Mouse (Mus musculus): ENCODE measurements around the gene Fgd4. TPM values are rescaled to one million over a fixed set of nuclear protein-coding genes. Genes with fewer than 3 reads are reported as not detected.
"Not testable (repeated sequence)": the region's sequence is repeated elsewhere in the genome, so short reads cannot be mapped to it uniquely, and the experiment has no call there.

Fgd4 gene
- total and polyA plus RNA-seq, 2 experiments from 2014 or later, result 13.4 to 27.6 TPM

DNA sequence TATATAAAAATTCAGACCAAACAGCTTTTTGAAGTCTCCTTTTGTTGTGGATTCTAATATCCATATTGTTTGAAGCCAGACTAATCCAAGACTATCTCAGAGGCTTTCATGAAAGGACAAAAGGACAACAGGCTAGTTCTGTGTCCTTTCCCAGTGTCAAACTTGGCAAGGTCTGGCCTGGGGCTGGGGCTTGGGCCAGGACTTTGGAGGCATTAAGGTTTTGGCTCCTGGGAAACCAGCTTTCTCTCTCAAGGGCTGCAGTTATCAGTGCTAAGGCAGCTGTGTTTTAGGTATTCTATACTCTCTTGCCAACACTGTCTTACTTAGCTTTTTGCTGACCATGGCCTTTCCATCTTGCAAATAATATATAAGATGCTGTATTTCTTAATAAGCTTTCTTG lies 101.6 kb downstream of the Fgd4 start:
- no peak overlapping the region for H3K4me2 ChIP-seq (ENCODE audit: low read depth, low read length)
- no peak overlapping the region for H3K9ac ChIP-seq (replicated peaks; ENCODE audit: low read length)
- no peak overlapping the region for H3K4me3 ChIP-seq (ENCODE audit: low read length)
- H3K4me1 ChIP-seq (ENCODE audit: insufficient read depth, low read length), result no peaks in the 10 kb centered on the region
- DNase-seq (ENCODE audit: low spot score), result peak; percentile 63
- no peaks in the 10 kb centered on the region for H3K27me3 ChIP-seq (ENCODE audit: insufficient read depth, low read length)
- peak; percentile 69 for ATAC-seq
- H3K9me3 ChIP-seq (ENCODE audit: low read length), result no peaks in the 10 kb centered on the region
- no peak overlapping the region for H3K27ac ChIP-seq
- no peak for TF ChIP-seq CTCF (IDR thresholded peaks at IDR 0.05; ENCODE audit: low read depth)
- H3K36me3 ChIP-seq (ENCODE audit: insufficient read depth, low read length), result no peaks in the 10 kb centered on the region; the same call in 1 of the 2 replicates

GRCm38 (mm10) chr16:16485523-16486043 lies 114.8 kb downstream of the Fgd4 start:
- no peak overlapping the region for H3K9ac ChIP-seq (replicated peaks; ENCODE audit: low read length)
- ATAC-seq (no peak), DNase-seq (ENCODE audit: low spot score) (no peak)
- no peaks in the 10 kb centered on the region for H3K9me3 ChIP-seq (ENCODE audit: low read length)
- 97% methylated on average over 1 of the region's 1 CpGs for WGBS
- no peaks in the 10 kb centered on the region for H3K4me1 ChIP-seq (ENCODE audit: insufficient read depth, low read length)
- H3K27ac ChIP-seq, result no peak overlapping the region
- no peak for TF ChIP-seq CTCF (IDR thresholded peaks at IDR 0.05; ENCODE audit: low read depth)
- no peak overlapping the region for H3K4me3 ChIP-seq (ENCODE audit: low read length)
- H3K4me2 ChIP-seq (ENCODE audit: low read depth, low read length), result no peak overlapping the region
- no peaks in the 10 kb centered on the region for H3K27me3 ChIP-seq (ENCODE audit: insufficient read depth, low read length)
- peaks cover 9% of the 10 kb centered on the region; the same call in 1 of the 2 replicates for H3K36me3 ChIP-seq (ENCODE audit: insufficient read depth, low read length)

- no peak overlapping the region for H3K27ac ChIP-seq
- TF ChIP-seq CTCF (IDR thresholded peaks at IDR 0.05; ENCODE audit: low read depth), result no peak
- H3K9ac ChIP-seq (replicated peaks; ENCODE audit: low read length), result no peak overlapping the region
- no peak overlapping the region for H3K4me3 ChIP-seq (ENCODE audit: low read length)
- WGBS, result 80% methylated on average over 4 of the region's 4 CpGs
- no peaks in the 10 kb centered on the region for H3K9me3 ChIP-seq (ENCODE audit: low read length)
- no peak for DNase-seq (ENCODE audit: low spot score)
- H3K4me1 ChIP-seq (ENCODE audit: insufficient read depth, low read length), result no peaks in the 10 kb centered on the region
- H3K4me2 ChIP-seq (ENCODE audit: low read depth, low read length), result no peak overlapping the region
- H3K27me3 ChIP-seq (ENCODE audit: insufficient read depth, low read length), result no peaks in the 10 kb centered on the region
- ATAC-seq, result no peak
- peaks cover 9% of the 10 kb centered on the region; the same call in 1 of the 2 replicates for H3K36me3 ChIP-seq (ENCODE audit: insufficient read depth, low read length)
These were observed 115.7 kb downstream of the Fgd4 start for GRCm38 (mm10) chr16:16484601-16485000.

GRCm38 (mm10) chr16:16473451-16473850 lies 126.9 kb downstream of the Fgd4 start:
- not testable (repeated sequence) for H3K9ac ChIP-seq (replicated peaks; ENCODE audit: low read length); H3K27me3 ChIP-seq (ENCODE audit: insufficient read depth, low read length); H3K4me1 ChIP-seq (ENCODE audit: insufficient read depth, low read length); ATAC-seq; H3K9me3 ChIP-seq (ENCODE audit: low read length); H3K4me2 ChIP-seq (ENCODE audit: low read depth, low read length); H3K27ac ChIP-seq; DNase-seq (ENCODE audit: low spot score); H3K4me3 ChIP-seq (ENCODE audit: low read length)
- WGBS, result 94% methylated on average over 10 of the region's 10 CpGs
- peaks cover 18% of the 10 kb centered on the region; the same call in 1 of the 2 replicates for H3K36me3 ChIP-seq (ENCODE audit: insufficient read depth, low read length)

- no peak for ATAC-seq
- 79% methylated on average over 1 of the region's 1 CpGs for WGBS
- no peaks in the 10 kb centered on the region for H3K27me3 ChIP-seq (ENCODE audit: insufficient read depth, low read length)
- H3K4me3 ChIP-seq (ENCODE audit: low read length), result no peak overlapping the region
- H3K4me1 ChIP-seq (ENCODE audit: insufficient read depth, low read length), result no peaks in the 10 kb centered on the region
- no peak overlapping the region for H3K27ac ChIP-seq
- no peak overlapping the region for H3K4me2 ChIP-seq (ENCODE audit: low read depth, low read length)
- no peak for DNase-seq (ENCODE audit: low spot score)
- no peak overlapping the region for H3K9ac ChIP-seq (replicated peaks; ENCODE audit: low read length)
- H3K36me3 ChIP-seq (ENCODE audit: insufficient read depth, low read length), result peaks cover 11% of the 10 kb centered on the region; the same call in 1 of the 2 replicates
- no peaks in the 10 kb centered on the region for H3K9me3 ChIP-seq (ENCODE audit: low read length)
- no peak for TF ChIP-seq CTCF (IDR thresholded peaks at IDR 0.05; ENCODE audit: low read depth)
These were observed 150.3 kb downstream of the Fgd4 start for GRCm38 (mm10) chr16:16450021-16450420.

DNA sequence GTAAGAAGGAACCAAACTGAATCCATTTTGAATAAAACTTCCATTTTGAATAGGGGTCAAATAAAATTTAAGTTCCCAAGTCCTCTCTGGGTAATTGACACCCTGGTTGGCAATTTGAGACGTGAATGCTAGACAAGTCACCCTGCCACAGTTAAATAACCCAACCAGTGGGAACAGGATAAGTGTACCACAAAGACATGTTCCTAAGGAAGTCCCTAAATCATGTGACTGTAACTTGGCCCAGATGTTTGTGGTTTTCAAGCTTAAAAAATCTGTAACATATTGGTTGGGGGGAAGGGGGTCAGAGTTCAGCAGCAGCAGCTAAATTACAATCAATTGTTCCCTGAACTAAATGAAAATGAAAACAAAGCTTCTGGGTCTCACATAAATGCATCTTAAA lies 161.9 kb downstream of the Fgd4 start:
- ATAC-seq (no peak), DNase-seq (ENCODE audit: low spot score) (no peak)
- Histone ChIP-seq H3K27me3 (ENCODE audit: insufficient read depth, low read length) (no peaks in the 10 kb centered on the region), H3K9ac (replicated peaks; ENCODE audit: low read length) (no peak overlapping the region), H3K4me2 (ENCODE audit: low read depth, low read length) (no peak overlapping the region), H3K36me3 (ENCODE audit: insufficient read depth, low read length) (peaks cover 13% of the 10 kb centered on the region), H3K9me3 (ENCODE audit: low read length) (no peaks in the 10 kb centered on the region), H3K4me3 (ENCODE audit: low read length) (no peak overlapping the region), H3K27ac (no peak overlapping the region), H3K4me1 (ENCODE audit: insufficient read depth, low read length) (no peaks in the 10 kb centered on the region)
- no peak for TF ChIP-seq CTCF (IDR thresholded peaks at IDR 0.05; ENCODE audit: low read depth)
- WGBS, result 68% methylated on average over 1 of the region's 1 CpGs

- no peak overlapping the region for H3K27ac ChIP-seq
- peaks cover 17% of the 10 kb centered on the region for H3K36me3 ChIP-seq (ENCODE audit: insufficient read depth, low read length)
These were observed 177.9 kb downstream of the Fgd4 start for GRCm38 (mm10) chr16:16422456-16422855.

DNA sequence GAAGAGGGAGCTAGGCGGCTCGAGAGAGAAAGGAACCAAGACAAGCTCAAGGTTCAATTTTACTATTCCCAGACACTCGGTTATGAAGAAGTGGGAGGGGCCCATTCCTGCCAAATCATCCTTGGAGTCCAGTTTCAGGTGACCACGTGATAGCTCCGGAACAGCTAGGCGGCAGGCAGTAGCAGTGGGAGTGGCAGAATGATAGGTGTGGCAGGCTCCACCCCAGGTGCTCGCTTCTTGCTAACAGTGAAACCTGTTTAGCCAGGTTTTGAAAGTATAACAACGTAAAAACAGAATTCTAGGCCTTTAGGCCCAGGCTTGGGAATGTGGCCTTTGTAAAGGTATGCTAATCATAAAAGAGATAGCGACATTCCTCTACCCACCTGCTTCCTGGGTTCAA lies 233.1 kb downstream of the Fgd4 start:
- not testable (repeated sequence) for H3K9me3 ChIP-seq (ENCODE audit: low read length); H3K4me3 ChIP-seq (ENCODE audit: low read length); H3K9ac ChIP-seq (replicated peaks; ENCODE audit: low read length); H3K27me3 ChIP-seq (ENCODE audit: insufficient read depth, low read length); ATAC-seq; H3K27ac ChIP-seq; DNase-seq (ENCODE audit: low spot score); H3K4me2 ChIP-seq (ENCODE audit: low read depth, low read length); H3K36me3 ChIP-seq (ENCODE audit: insufficient read depth, low read length); H3K4me1 ChIP-seq (ENCODE audit: insufficient read depth, low read length)
- WGBS, result 72% methylated on average over 8 of the region's 9 CpGs

More at GRCm38 (mm10) chr16:16422456-16422855, 177.9 kb downstream of the Fgd4 start:
- DNase-seq (ENCODE audit: low spot score) (no peak), ATAC-seq (no peak)
- no peak overlapping the region for H3K4me2 ChIP-seq (ENCODE audit: low read depth, low read length)
- no peak for TF ChIP-seq CTCF (IDR thresholded peaks at IDR 0.05; ENCODE audit: low read depth)
- no peaks in the 10 kb centered on the region for H3K9me3 ChIP-seq (ENCODE audit: low read length)
- H3K4me1 ChIP-seq (ENCODE audit: insufficient read depth, low read length), result no peaks in the 10 kb centered on the region
- 89% methylated on average over 2 of the region's 2 CpGs for WGBS
- no peak overlapping the region for H3K4me3 ChIP-seq (ENCODE audit: low read length)
- no peaks in the 10 kb centered on the region for H3K27me3 ChIP-seq (ENCODE audit: insufficient read depth, low read length)
- H3K9ac ChIP-seq (replicated peaks; ENCODE audit: low read length), result no peak overlapping the region
